Mouse (Mus musculus) neural tube, embryonic 10.5 days (tissue): Measurements from ENCODE around the gene Ndufa11.

ENCODE experiments used
- DNase-seq: peaks from one replicate; pipeline ENCODE4 v3.0.0-alpha.2; 2017; ENCODE audit warnings: low spot score; ENCODE audit errors: extremely low spot score

The Ndufa11 gene

DNA sequence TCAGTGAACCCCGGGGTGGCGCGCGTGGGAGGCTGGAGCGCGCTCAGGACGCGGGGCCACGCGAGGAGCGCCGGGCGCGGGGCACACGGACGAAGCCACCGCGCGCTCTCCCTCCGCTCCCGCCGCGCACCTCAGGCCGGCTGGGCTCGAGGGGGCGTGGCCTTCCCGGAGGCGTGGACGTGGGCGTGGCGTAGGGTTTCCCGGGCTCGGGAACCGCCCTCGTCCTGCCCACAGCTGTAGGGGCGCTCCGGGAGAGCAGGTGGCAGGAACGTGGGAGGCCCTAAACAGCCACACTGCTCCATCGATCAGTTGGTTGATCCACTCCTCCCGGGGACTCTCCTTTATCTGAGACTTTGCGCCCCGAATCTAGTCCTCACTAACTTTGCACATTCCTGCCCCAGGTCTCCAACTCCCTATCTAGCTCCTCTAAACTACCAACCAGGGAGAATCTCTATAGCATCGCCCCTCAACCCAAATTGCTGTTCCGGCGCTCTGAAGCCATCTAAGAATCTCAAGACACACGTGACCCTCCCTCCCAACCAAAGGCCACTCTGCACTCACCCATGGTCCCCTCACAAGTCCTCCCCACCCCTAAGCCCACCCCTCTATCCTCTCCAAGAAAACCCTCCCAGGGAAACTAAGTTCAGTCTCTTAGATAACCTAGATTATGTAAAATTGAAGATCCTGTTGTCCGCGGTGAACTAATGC lies 40.0 kb downstream of the Ndufa11 start, which contains the start of gene Nrtn:
Gene Nrtn, minus strand, starts transcription at position 115 of the 708 bp plus-strand sequence.
- DNase-seq, result peak; percentile 86

DNA sequence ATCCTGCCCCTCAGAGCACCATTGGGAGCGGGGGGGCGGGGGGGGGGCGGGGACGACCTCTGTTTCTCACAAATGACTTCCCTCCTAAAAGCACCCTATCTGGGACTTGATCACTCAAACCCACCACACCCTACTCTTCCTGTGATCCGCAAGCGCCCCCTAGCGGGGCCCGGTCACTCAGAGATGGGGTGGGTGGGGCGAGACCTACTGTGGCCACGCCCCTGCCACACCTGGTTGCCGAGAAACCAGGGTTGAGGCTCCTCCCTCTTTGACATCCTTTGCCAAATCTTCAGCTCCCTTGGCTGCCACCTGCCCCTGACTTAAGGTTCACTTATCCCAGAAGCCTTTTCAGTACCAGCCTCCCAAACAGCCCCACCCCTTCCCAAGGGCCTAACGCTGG lies 40.6 kb downstream of the Ndufa11 start:
- DNase-seq, result no peak

DNA sequence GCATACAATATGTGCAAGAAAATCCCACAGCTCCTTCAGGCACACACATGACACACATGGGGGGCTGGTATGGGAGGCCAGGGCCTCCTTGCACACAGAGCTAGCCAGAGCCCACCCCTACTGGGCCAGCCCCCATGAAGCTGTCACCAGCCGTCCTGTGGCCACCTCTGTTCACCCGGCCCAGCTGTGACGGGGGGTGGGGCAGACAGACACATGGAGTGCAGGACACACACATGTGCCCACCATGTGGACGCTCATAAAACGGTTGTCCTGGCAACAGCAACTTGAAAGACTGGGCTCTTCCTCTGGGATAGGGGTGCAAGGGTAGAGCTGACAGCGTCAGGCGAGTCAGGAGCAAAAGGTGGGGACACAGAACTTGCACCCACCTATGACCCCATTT lies 41.7 kb downstream of the Ndufa11 start:
- no peak for DNase-seq

DNA sequence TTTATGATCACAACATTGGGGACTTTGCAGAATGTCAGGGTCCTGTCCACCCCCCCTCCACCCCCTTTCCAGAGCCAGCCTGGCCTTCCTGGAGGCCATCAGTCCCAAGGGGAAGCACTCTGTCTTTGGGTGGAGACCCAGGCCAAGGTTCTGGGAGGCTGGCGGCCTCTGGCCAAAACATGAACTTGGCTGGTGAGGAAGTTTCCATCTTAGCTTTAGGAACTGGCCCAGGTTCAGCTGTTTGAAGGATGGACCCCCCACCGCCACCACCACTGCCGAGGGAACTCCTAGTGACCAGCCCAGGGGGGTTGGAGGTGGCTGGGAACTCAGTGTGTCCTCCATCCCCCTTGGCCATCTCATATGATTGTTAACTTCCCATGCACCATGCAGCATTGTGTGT lies 43.5 kb downstream of the Ndufa11 start:
- DNase-seq, result no peak

DNA sequence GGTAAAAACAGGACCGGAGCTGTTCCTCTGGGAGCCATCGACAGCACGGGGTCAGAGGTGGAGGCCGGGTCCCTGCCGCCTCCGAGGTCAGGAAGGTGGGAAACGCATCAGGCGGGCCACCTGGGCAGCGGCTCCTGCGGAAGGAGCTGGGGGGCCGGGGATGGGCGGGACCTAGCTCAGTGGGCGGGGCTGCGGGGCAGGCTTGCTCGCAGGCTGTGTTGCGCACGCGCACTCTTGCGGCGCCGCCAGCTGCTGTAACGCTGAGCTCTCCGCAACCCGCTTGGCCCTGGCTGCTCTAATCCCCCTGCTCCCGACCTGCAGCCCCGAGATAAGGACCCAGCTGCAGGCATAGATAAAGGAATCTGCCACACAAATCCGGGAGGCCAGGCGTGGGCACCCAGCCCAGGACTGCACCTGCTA lies 44.4 kb downstream of the Ndufa11 start:
- DNase-seq, result peak; percentile 90

DNA sequence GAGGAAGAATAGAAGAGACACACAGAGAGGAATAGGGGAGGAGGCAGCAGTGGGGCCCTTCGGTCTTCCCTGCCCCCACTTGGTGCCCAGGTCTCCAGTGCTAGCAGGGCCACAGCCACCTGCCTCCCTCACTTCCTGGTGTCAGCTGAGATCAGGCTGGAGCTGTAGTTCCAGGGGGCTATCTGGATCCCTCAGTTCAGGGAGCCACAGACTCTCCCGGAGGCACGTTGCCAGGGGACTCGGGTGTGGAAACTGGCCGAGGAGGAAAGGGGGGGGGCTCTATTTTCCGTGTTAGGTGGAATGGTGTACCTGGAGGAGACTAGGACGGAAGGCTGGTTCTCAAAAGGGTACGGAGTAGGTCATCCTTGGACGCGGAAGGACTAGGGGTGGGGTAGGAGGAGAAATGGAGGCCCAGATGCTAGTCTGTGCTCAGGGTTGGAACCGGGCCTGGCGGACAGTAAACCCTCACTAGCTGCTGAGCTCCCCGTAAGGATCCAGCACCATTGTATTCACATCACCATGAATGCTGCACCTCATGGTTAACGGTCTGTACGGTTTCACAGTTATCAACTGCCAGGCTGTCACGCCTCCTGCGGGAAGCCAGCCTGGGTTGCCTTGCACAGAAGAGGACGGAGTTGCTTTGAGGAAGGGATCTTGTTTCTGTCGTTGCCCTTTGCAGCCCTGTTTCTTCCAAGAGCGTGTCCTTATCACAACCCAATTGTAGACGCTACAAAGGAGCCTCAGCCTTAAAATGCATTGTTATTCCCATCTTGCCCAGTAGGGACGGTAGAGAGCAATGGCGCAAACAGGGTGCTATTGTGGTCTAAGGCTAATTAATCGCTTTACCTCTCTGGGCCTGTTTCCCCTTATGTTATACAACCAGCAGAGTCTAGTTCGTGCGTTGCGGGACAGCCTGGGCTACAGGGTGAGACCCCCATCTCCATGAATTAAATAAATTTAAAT lies 45.5 kb downstream of the Ndufa11 start:
- peak; percentile 62 for DNase-seq

DNA sequence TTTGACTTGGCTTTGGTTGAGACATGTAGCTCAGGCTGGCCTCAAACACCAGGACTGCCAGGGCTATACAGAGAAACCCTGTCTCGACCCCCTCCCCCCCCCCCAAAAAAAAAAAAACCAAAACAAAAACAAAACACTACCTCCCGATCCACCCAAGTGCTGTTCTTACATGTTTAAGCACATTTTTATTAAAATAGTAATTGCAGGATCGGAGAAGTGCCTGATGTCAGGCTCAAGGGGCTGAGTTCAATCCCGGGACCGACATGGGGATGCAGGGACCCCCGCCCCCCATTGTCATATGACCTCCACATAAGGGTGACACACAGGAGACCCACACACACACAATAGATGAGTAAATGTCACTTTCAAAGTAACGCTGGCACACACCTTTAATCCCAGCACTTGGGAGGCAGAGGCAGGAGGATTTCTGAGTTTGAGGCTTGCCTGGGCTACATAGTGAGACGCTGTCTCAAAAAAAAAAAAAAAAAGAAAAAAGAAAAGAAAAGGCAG lies 46.2 kb downstream of the Ndufa11 start:
- DNase-seq, result no peak

DNA sequence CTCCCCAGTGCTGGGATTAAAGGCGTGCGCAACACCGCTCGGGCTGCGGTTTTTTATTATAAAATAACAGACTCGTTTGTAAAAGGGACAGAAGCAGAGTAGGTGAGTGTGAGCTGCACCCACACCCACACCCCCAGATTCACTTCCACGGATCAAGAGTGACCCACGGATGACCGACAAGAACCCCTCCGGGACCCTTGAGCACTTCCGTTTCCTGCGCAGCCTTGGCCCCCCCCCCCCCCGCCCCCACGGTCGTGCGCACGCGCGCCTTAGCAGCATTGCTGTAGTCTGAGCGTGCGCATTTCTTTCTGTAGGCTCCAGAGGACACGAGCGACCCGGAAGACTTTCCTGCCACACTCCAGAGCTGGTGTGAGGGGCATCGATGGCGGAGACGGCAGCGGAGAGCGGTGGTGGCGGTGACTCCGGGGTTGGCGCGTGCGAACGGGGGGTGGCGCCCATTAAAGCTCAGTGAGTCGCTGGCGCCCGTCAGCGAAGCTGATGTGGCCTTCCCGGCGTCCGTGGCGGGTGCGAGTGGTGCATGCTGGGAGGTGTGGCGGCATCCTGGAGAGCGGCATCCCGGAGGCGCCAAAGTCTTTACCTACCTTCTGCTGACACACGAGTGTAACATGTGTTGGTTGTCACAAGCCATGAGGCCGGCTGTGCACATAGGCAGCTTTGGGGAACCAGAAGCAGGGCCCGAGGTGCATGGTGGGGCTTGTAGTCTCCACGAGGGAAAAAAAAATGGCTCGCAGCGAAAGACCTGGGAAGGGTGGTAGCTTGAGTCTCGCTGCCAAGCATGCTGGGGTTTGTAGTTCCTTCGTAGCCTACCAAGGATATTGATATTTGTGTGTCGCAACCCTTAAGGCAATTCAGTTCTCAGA lies 47.1 kb downstream of the Ndufa11 start, which contains the start of gene Dus3l:
Gene Dus3l, plus strand, starts transcription at position 284 of the 881 bp plus-strand sequence.
- peak; percentile 91 for DNase-seq

DNA sequence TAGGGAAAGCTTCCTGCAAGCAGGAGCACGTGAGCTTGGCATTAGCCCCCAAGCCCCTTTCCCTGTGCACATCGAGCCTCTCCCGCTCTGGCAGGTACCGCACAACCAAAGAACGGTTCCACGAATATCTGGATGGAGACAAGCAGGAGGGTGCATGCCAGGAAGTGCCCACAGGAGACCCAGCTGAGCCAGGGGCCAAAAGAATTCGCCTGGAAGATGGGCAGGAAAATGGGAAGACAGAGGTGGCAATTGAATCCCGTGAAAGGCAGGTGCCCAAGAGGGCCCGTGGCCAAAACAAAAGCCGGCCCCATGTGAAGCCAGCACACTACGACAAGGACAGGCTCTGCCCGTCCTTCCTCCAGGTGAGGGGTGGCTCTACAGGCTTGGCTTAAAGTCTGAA lies 47.9 kb downstream of the Ndufa11 start:
- DNase-seq, result no peak

DNA sequence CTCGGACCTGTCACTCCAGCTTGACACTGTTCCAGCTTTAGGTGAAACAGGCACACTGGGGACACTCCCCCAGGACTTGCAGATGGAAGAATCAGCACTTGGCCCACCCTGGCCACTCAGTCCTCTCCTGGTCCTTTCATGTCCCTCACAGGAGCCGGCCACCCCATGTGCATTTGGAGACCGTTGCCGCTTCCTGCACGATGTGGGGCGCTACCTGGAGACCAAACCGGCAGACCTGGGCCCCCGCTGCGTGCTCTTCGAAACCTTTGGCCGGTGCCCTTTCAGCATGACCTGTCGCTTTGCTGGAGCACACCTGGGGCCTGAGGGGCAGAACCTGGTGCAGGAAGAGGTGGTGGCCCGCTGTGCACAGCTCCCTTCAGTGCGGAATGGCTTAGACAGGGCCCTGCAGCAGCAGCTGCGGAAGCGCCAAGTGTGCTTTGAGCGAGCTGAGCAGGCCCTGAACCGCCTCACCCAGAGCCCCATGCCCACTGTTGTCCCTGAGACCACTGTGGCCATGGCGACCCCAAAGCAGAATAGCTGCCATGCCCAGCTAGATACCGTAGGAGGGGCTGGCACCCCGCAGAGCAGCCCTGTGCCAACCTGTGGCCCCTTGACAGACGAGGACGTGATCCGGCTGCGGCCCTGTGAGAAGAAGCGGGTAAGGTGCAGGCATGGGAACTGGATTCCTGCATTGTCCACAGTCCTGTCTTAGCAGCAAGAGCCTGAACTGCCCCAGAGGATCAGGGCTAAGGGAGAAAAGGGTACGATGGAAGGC lies 49.3 kb downstream of the Ndufa11 start:
- DNase-seq, result no peak

DNA sequence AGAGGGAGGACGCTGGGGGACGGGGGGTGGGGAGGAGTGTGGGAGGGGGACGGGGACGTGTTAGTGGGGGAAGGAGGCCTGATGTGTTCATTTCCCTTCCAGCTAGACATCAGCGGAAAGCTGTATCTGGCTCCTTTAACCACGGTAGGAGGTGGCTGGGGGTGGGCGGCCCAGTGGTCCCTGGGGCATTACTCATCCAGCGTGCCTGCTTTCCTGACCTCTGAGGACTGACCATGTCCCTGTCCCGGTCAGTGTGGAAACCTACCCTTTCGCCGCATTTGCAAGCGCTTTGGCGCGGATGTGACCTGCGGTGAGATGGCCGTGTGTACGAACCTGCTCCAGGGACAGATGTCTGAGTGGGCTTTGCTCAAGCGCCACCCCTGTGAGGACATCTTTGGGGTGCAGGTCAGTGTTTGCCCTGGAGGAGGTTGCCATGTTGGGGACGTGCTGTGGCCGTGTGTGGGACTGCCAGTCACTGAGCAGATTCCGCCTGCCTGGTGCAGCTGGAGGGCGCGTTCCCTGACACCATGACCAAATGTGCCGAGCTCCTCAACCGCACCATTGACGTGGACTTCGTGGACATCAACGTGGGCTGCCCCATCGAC lies 50.1 kb downstream of the Ndufa11 start:
- DNase-seq, result no peak

DNA sequence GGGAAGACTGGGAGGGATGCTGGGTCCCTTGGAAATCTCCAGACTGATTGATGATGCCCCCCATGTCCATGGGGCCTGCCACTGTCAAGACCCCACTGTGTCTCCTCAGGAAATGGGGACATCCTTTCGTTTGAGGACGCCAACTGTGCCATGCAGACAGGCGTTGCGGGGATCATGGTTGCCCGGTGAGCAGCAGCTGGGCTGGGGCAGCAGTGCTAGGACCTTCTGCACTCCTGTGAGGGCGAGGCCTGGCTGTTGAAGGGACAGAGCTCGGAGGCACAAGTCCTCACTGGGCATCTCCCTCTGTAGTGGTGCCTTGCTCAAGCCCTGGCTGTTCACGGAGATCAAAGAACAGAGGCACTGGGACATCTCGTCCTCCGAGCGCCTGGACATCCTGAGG lies 51.4 kb downstream of the Ndufa11 start:
- DNase-seq, result no peak

DNA sequence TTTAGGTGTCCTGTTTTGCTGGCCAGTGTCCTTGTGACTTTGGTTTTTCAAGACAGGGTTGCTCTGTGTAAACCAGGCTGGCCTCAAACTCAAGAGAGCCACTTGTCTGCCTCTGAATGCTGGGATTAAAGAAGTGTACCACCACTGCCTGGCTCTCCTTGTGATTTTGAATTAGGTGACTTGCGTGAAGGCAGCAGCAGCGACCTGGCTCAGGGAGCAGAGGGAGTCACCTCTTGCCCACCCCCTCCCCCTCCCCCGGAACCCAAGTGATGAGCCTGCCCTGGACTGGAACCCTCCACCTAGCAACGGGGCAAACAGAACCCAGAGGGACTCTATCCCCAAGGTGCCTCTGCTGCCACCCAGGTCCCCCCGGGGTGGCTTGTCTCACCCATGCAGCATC lies 52.4 kb downstream of the Ndufa11 start, which contains the start of gene Prr22:
Gene Prr22, plus strand, starts transcription at position 301 of the 400 bp plus-strand sequence.
- no peak for DNase-seq
